Mouse (Mus musculus) c-Kit-positive CD71-positive TER-119-positive erythroid progenitor cells, embryonic 14.5 days (primary cell): ENCODE data around the gene Pou6f2.

Source experiments
- DNase-seq: peaks from one replicate; pipeline ENCODE4 v3.0.0-alpha.2; 2013; ENCODE audit warnings: low spot score

The Pou6f2 gene

DNA sequence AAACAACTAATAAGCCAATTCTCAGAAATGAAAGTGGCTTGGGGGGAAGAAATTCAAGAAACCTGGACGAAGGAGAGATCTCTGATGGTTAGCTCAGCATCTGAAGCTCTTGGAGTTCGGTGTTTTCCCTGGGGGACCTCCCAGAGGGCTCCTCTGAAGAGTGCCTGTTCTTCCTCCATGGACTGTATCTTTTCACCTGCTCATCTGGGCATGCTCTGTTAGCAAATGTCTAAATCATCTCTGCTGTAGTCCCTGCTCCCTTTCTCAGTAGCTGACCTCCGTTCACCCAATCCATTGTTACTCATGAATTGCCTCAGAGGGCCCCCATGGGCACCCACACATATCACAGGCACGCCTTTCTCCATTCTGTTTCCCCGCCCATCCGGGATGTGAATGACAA is at the start of gene Pou6f2:
TSS of gene Pou6f2 (minus strand) at position 101 of the 400 bp plus-strand sequence.
- DNase-seq = no peak

- DNase-seq = no peak
Measured at GRCm38 (mm10) chr13:18439858-18440257, 42.4 kb upstream of the Pou6f2 start.

DNA sequence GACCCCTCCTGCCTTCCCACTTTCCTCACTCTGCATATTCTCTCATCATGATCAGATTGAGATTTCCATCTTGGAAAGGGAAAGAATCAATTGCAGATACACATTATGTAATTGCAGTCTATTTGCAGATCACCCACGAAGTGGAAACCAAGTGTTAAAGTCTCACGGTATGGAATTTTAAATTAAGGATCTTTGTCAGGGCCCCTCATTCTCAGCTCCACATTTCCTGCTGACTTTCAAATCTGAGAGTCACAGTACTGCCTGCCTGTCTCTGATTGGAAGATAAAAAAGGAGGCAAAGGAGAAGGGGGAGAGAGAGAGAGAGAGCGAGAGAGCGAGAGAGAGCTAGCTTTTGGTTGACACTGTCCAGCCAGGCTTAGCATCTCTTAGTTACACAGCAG is 9.8 kb downstream of the Pou6f2 start:
- DNase-seq = no peak

DNA sequence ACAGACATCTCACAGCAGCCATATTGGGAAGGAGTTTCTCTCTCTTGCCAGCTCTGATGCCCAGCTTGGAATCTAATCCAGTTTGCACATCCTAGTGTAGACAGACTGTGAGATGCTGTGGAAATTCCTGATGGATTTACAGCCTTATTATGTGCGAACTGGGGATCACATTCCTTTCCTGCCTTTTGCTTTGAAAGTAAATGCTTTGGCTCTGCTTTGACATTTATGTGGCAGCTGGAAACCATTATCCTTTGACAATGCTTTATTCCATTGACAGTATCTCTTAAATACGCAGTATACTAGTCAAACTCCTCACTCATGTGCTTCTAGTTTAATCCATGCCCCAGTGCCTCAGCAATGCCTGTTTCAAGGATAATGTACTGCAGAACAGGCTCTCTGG is 34.1 kb downstream of the Pou6f2 start:
- no peak for DNase-seq

GRCm38 (mm10) chr13:18344580-18345333 is 52.7 kb downstream of the Pou6f2 start:
- DNase-seq = no peak

DNA sequence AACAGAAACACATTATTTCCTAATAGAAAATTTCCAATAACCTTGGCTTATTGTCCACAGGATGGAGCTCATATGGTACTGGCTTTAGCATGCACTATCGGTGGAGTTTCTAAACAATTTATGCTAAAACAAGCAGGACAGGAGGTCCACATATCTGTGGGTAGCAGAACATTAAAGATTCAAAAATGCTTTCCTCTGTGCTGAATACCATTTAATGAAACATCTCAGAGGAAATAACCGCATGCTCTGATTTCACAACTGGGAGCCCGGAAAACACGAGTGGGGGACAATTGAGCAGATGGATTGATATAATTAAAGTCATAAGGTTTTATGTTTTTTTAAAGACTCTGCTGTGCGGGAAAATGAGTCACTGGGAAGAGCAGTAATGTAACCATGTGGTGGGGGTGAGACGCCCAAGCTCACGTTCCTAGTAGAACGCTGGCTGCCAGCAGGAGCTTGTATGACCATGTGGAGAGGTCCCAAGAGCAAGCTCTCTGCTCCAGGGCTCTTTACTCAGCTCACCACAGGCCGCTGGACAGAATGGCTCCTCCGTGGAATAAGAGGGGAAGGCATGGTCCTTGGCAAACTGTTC is 58.5 kb downstream of the Pou6f2 start:
- DNase-seq = no peak

DNA sequence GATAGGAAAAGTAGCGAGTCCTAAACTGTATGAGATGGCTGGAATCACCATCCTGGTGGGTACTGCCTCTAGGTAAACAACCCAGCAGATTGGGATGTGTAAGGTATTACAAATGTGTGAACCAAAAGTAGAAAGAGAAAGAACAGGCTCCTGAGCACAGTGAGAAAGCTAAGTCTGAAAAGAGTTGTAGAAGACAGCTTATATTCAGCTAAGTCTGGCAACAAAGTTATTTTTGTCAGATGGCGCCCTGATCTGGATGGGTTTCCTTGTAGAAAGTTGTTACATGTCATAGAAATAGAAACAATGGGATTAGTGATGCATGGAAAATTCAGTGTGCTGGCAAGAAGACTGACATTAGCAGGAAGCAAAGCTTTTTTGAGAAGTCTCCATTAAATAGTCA is 59.5 kb downstream of the Pou6f2 start:
- no peak for DNase-seq

DNA sequence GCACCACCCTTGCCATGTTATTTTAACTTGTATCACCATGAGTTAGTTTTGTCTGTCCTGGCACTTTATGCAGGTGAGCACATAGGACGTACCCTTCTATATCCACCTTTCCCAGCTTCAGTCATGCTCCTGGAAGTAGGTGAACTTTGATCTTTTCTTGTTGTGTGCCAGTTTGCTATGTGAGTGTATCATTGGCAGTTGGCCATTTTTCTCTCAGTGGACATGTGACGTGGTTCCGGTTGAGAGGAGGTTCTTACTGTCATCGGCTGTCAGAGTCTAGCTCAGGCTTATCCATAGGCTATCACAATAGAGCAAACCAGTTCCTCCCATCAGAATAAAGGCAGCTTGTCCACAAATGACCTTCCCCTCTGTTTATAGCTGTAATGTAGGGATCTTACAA is 63.5 kb downstream of the Pou6f2 start:
- DNase-seq = no peak

DNA sequence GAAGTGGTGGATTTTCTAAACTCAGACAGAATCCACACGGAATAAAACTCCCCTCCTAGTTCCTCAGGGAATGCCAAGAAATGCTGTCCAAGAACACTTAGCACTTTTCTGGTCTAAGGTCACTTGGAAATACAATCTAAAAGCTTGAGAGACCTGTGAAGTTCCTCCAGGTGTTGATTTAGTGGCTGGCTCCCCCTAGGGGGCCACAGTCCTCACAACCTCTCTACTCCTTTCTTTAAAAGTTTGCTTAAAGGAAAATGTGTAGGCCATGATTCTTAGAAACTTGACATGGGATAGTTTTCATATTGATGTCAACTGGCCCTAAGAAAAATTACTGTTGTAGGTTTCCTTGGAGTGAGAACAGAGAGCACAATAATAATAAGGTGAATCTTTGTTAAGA is 64.9 kb downstream of the Pou6f2 start:
- no peak for DNase-seq

DNA sequence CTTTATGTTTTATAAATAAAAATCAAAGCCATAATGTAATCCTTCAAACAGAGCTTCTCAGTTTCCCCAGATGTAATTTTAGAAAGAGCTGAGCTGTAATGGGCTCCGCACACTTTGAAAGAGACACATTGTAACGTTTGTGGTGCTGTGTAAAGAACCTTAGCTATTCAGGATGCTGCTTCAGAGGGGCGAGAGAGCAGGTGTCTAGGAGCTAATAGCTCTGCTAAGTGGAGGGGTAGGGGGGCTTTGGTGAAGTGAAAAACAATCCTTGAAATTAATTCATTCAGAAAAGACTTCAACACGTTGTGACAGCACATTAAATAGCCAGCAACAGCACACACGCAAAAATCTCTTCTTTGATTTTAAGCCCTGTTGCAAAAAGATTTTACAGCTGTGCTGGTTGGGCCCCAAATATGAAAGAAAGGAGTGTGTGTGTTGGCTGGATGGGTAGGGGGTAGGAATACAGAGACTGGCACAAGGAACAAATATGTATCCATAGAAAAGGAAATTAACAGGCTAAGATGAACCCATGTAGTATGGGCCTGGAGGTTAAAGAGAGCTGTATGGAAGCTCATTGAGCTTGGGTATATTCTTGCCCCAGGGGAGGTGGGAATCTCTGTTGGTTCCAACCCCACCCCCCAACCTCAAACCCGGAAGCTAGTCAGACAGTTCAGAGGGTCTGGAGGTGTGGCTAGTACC is 73.4 kb downstream of the Pou6f2 start:
- no peak for DNase-seq

- DNase-seq = no peak
Measured at GRCm38 (mm10) chr13:18323407-18323806, 74.1 kb downstream of the Pou6f2 start.

DNA sequence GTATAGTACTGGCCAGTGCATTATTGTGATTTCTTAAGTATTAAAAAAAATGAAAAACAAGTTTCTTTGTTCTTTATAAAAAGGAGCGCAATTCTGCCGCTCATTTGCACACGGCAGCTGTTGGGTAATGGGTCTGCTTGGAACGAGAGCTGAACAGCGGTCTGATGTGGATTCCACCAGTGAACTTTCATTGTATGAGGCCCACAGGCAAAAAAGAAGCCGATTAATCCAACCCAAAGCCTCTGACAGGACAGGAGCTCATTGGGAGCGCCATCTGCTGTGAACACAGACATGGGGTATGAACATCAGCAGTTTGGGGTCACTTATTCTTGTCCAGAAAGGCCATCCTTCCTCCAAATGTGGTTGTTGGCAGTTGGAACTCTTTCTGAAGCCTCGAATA is 84.9 kb downstream of the Pou6f2 start:
- DNase-seq = no peak

DNA sequence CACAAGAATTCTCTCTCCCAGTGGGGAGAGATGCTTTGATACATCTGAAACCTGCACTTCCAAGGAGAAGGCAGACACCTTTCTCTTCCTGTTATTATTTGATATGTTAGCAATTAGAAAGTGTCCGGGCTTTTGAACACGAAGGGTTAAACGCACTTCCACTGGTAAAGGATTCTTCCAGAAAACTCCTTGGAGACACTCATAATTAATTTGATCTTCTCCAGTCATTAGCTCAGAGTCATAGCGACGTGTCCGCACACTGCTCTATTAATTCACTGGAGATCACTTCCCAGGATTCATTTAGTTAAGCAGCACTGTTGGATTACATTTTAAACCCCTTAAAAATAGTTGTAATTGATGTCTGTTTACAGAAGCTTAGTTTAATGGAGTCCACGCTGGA is 88.5 kb downstream of the Pou6f2 start:
- no peak for DNase-seq

GRCm38 (mm10) chr13:18306506-18307145 is 90.9 kb downstream of the Pou6f2 start:
- DNase-seq = no peak

- no peak for DNase-seq
Measured at GRCm38 (mm10) chr13:18299966-18300365, 97.5 kb downstream of the Pou6f2 start.

DNA sequence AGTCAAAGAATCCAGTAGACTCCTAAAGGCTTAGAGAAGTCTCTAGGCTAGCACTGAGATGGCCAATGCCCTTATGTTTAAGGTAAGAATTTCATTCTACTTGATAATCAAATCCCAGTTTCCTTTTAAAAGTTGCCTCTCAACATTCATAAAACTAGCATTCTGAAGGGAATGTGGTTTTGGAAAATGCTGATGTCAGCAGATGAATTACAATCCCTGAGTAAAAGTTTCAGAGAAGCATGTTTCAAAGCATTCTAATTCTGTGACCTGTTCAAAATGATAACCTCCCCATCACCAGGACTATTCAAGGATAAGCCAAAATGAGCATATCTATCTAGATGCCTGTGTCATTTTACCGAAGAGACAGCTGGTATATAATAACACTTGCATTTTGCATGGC is 104.0 kb downstream of the Pou6f2 start:
- no peak for DNase-seq

DNA sequence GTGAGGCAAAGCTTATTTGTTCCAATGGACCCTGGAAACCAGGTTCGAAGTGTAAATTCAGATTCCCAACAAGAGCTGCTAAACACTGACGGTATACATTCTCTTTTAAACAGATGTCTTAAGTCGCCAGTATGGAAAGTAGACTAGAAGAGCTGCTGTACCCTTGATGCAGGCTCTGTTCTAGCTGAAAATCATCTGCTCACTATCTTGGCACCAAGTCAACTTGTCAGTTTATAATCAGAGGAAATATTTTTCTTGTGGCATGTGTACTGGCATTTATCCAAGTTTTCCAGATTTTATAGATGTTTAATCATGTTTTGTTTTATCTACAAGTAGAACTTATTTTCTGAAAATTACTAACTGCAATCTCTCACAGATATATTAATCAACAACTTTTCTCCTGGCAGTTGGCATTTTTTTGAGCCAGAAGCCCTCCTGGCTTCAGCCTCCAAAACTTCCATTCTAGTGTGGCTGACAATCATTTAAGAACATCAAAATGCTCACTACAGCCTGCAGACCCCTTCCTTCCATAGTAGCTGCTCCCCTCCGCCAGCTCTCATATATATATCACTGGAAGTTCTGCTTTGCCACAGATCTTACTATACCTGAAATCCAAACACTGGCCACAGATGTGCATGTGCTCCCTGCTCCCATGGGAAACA is 107.1 kb downstream of the Pou6f2 start:
- no peak for DNase-seq

GRCm38 (mm10) chr13:18287536-18287935 is 110.0 kb downstream of the Pou6f2 start:
- DNase-seq = no peak

DNA sequence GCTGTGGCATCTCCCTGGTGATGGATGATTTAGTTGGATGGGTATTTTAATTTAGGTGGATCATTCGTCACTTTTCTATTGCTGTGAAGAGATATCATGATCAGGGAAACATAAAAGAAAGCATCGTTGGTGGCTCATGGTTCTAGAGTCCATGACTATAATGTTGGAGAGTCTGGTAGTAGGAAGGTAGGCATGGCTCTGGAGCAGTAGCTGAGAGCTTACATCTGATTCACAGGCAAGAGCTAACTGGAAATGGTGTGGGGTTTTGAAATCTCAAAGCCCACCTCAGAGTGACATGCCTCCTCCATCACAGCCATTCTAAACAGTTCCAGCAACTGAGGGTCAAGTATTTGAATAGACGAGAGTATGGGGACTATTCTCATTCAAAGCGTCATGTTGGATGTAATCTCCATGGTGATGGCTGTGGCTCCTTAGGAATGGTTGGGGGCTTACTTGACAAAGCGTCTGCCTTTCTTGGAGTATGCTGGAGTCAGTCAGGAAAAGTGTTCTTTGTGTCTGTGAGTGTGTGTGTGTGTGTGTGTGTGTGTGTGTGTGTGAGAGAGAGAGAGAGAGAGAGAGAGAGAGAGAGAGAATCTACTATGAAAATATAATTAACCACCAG is 115.0 kb downstream of the Pou6f2 start:
- no peak for DNase-seq

DNA sequence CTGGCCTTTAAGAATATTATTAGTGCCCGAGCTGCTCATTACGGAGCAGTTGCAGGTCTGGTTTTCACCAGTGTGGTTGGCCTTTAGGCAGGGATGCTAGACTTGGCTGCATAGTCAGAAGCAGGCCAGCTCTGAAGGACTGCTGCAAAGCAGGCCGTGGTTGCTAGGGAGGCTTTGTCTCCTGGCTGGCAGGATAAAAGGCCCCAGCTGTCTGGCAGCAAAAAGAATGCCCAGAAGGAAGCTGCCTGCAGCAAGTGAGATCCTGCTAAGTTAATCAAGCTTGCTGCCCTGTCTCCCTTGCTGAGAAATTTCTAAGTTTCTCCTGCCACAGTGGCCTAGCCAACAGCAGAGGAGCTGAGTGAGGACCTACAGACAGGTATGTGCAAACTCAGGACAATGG is 116.4 kb downstream of the Pou6f2 start:
- DNase-seq = no peak

DNA sequence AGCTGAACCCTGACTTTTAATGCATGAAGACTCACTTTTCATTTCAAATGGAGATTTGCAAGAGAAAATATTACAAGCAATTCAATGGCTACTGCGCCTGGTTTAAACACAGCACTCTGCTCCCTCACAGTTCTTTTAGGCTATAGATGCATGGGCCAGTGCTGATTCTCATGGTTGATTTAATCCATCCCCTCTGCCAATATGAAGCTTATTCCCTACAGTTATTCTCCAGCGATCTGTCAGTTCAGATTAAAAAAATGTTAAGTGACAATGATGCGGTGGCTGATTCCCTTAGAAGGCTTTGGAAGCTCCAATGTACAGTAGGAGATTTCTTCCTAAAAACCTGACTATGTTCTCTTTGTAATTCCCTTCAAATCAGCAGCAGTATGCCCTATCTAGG is 144.4 kb downstream of the Pou6f2 start:
- DNase-seq = no peak
